Mouse (Mus musculus) ovary, adult 18-20 months (tissue): ENCODE measurements around the gene Boc.

Experiments used
- DNase-seq: peaks from one replicate; pipeline ENCODE4 v3.0.0; 2022; ENCODE audit warnings: low spot score, mixed read lengths

The Boc gene

GRCm38 (mm10) chr16:44558471-44559329 lies at the start of gene Boc:
TSS of gene Boc (minus strand) at chr16:44558897.
- peak; percentile 77 for DNase-seq

- DNase-seq: no peak
Measured at GRCm38 (mm10) chr16:44606643-44607042, 47.9 kb upstream of the Boc start.

- no peak for DNase-seq
Measured at GRCm38 (mm10) chr16:44604021-44604616, 45.4 kb upstream of the Boc start.

GRCm38 (mm10) chr16:44601999-44602794 lies 43.5 kb upstream of the Boc start:
- no peak for DNase-seq

GRCm38 (mm10) chr16:44601182-44601581 lies 42.5 kb upstream of the Boc start:
- DNase-seq: no peak

- no peak for DNase-seq
Measured at GRCm38 (mm10) chr16:44597106-44597806, 38.6 kb upstream of the Boc start.

- no peak for DNase-seq
Measured at GRCm38 (mm10) chr16:44589506-44589905, 30.8 kb upstream of the Boc start.

GRCm38 (mm10) chr16:44579421-44580024 lies 20.8 kb upstream of the Boc start:
- DNase-seq: no peak

- no peak for DNase-seq
Measured at GRCm38 (mm10) chr16:44578551-44578950, 19.9 kb upstream of the Boc start.

GRCm38 (mm10) chr16:44568056-44568455 lies 9.4 kb upstream of the Boc start:
- no peak for DNase-seq

- no peak for DNase-seq
Measured at GRCm38 (mm10) chr16:44565328-44566210, 6.9 kb upstream of the Boc start.

GRCm38 (mm10) chr16:44564359-44564758 lies 5.7 kb upstream of the Boc start:
- DNase-seq: no peak

GRCm38 (mm10) chr16:44562061-44562460 lies 3.4 kb upstream of the Boc start:
- no peak for DNase-seq

GRCm38 (mm10) chr16:44560214-44560613 lies 1.5 kb upstream of the Boc start:
- DNase-seq: no peak

- DNase-seq: no peak
Measured at GRCm38 (mm10) chr16:44559330-44559695, 616 bp upstream of the Boc start.

GRCm38 (mm10) chr16:44557661-44558470 lies 831 bp downstream of the Boc start:
- DNase-seq: peak; percentile 56

- no peak for DNase-seq
Measured at GRCm38 (mm10) chr16:44557084-44557483, 1.6 kb downstream of the Boc start.

GRCm38 (mm10) chr16:44555791-44556709 lies 2.6 kb downstream of the Boc start:
- no peak for DNase-seq

- no peak for DNase-seq
Measured at GRCm38 (mm10) chr16:44553861-44554260, 4.8 kb downstream of the Boc start.
